Mouse (Mus musculus) liver, embryonic 15.5 days (tissue): ENCODE data around the gene Cdk5r2. TPM values are rescaled to one million over a fixed set of nuclear protein-coding genes. Genes with fewer than 3 reads are reported as not detected.
"Not testable (repeated sequence)": the region's sequence is repeated elsewhere in the genome, so short reads cannot be mapped to it uniquely, and the experiment has no call there.

ENCODE experiments used
- ATAC-seq: fragments of 200-750 bp; cut with Nextera tagmentation; 2 replicates; pipeline ENCODE4 v1.8.0; 2017; ENCODE audit warnings: moderate number of reproducible peaks, mild to moderate bottlenecking, moderate library complexity; ENCODE audit not compliant: insufficient read depth
- H3K27ac ChIP-seq: fragments of 300-500 bp; sonication (generic); replicated peaks from 2 replicates; pipeline ENCODE4 v1.5.1; 2015; ENCODE audit warnings: mild to moderate bottlenecking, inconsistent platforms
- H3K27me3 ChIP-seq: fragments of 300-500 bp; sonication (generic); 2 replicates; pipeline ENCODE4 v1.6.1; 2015; ENCODE audit warnings: mild to moderate bottlenecking, inconsistent platforms
- H3K36me3 ChIP-seq: fragments of 300-500 bp; sonication (generic); replicated peaks from 2 replicates; pipeline ENCODE4 v1.6.1; 2015; ENCODE audit warnings: moderate library complexity, mild to moderate bottlenecking, inconsistent platforms
- H3K4me1 ChIP-seq: fragments of 300-500 bp; sonication (generic); replicated peaks from 2 replicates; pipeline ENCODE4 v1.6.1; 2015; ENCODE audit warnings: inconsistent platforms
- H3K4me2 ChIP-seq: fragments of 300-500 bp; sonication (generic); 2 replicates; pipeline ENCODE4 v1.6.1; 2015; ENCODE audit warnings: moderate library complexity, mild to moderate bottlenecking, inconsistent platforms
- H3K4me3 ChIP-seq: fragments of 300-500 bp; sonication (generic); replicated peaks from 2 replicates; pipeline ENCODE4 v1.5.1; 2015; ENCODE audit warnings: mild to moderate bottlenecking, inconsistent platforms
- H3K9ac ChIP-seq: fragments of 300-500 bp; sonication (generic); 2 replicates; pipeline ENCODE4 v1.6.1; 2015; ENCODE audit warnings: moderate library complexity, mild to moderate bottlenecking, inconsistent platforms
- H3K9me3 ChIP-seq: fragments of 300-500 bp; sonication (generic); replicated peaks from 2 replicates; pipeline ENCODE4 v1.6.1; 2016; ENCODE audit warnings: inconsistent platforms
- WGBS: fragments of 180-500 bp; shearing (Covaris S2); methylation state at CpG from one replicate; pipeline ENCODE4 v1.1.7; 2015; ENCODE audit warnings: mixed read lengths; ENCODE audit not compliant: insufficient replicate concordance; 5-methylcytosine and 5-hydroxymethylcytosine counted together
- polyA plus RNA-seq: library from polyadenylated mRNA; unstranded; fragments of >200 nt; fragmentation: Nextera tagmentation; extraction: Ambion mirVana; gene quantifications from 2 replicates; pipeline ENCODE4 v1.2.1, GENCODE M21; 2015

Gene Cdk5r2
- polyA plus RNA-seq: not detected in 2 replicates

DNA sequence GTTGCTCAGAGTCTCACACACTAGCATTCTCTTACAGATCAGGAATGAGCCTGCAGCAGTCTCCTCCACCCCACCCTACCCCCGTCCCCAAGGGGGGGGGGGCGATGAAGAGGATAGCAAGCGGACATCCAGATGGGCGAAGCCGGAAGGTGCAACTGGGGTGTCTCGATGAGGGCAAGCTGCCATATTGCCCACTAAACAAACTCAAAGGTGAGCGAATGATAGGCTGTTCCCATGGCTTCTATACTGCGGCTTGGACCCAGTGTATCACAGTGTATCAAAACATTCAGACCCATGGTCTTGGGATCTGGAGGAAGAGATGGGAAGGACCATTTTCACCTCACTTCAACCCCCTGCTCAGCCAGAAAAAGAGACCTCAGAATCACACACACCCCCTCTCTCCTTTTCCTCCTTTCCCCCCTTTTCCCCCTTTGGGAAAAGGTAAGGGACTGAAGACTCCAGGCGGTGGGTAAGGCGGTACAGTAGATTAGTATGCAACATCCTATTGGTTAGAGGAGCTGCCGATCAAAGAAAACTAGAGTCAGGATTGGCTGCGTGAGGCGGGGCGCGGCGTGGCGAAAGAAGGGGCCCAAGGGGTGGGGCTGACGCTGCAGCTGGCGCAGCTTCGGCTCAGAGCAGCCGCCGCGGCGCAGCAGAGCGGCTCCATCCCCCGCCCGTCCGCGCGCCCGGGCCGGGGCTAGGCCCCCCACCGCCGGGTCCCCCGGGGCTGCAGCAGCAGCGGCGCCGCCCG is at the start of gene Cdk5r2:
Cdk5r2 (plus strand) TSS at position 629 of the 751 bp plus-strand sequence.
- Histone ChIP-seq H3K9ac (no peak within 1 kb of the TSS), H3K9me3 (no peaks in the 10 kb centered on the region), H3K4me1 (peaks cover 11% of the 10 kb centered on the region), H3K4me3 (peak within 1 kb of the TSS; percentile 47), H3K27ac (no peak within 1 kb of the TSS), H3K27me3 (peaks cover 100% of the 10 kb centered on the region), H3K36me3 (no peaks in the 10 kb centered on the region), H3K4me2 (peak within 1 kb of the TSS; percentile 68)
- ATAC-seq: peak; percentile 47
- 3% methylated on average over 39 of the region's 39 CpGs for WGBS

DNA sequence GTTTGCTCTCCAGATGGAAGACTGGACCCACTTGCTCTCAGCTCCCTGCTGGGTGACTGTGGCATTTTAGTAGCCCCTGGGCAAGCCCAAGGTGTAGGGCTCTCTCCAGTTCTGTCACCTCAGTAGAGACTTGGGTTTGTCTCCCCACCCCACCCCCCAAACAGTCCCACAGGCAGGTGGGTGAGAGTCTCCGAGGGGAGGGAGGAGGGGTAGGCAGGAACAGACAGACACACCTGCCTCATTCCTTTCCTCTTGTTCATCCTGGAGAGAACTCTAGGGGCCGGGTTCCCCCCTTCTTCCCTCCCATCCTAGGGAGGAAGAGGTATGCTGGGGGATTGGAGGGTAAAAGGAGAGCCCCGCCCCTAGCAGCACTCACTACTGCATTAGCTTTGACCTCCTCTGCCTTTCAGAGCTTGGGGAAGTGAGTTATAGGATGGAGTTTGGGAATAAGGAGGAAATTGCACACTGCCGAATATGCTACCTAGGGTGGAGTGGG is 49.3 kb upstream of the Cdk5r2 start:
- H3K9ac ChIP-seq: no peak overlapping the region
- H3K4me2 ChIP-seq: no peak overlapping the region
- H3K4me3 ChIP-seq: no peak overlapping the region
- no peaks in the 10 kb centered on the region for H3K9me3 ChIP-seq
- H3K27me3 ChIP-seq: peaks cover 100% of the 10 kb centered on the region
- H3K4me1 ChIP-seq: peaks cover 25% of the 10 kb centered on the region
- WGBS: 11% methylated on average over 4 of the region's 4 CpGs
- H3K27ac ChIP-seq: no peak overlapping the region
- no peaks in the 10 kb centered on the region for H3K36me3 ChIP-seq
- ATAC-seq: no peak

DNA sequence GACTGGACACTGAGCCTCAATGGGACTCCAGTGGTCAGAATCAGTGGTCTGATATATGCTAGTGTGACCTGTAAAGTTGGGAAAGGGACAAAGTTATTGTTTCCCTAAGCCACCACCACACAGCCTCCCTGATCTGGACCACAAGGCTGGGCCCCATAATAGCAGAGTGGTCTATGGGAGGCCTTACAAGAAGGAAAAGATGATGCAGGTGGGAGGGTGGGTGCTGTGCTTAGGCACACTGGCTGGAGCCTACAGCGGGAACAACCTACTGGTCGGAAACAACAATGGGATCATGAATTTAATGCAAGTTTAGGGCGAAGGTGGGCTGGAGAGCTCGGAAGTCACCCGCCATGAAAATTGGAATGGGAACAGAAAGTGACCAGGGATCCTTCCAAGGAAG is 48.9 kb upstream of the Cdk5r2 start:
- 6% methylated on average over 5 of the region's 5 CpGs for WGBS
- Histone ChIP-seq H3K9ac (no peak overlapping the region), H3K4me1 (peaks cover 21% of the 10 kb centered on the region), H3K9me3 (no peaks in the 10 kb centered on the region), H3K4me2 (no peak overlapping the region), H3K4me3 (no peak overlapping the region), H3K27ac (no peak overlapping the region), H3K27me3 (peaks cover 98% of the 10 kb centered on the region), H3K36me3 (no peaks in the 10 kb centered on the region)
- no peak for ATAC-seq

DNA sequence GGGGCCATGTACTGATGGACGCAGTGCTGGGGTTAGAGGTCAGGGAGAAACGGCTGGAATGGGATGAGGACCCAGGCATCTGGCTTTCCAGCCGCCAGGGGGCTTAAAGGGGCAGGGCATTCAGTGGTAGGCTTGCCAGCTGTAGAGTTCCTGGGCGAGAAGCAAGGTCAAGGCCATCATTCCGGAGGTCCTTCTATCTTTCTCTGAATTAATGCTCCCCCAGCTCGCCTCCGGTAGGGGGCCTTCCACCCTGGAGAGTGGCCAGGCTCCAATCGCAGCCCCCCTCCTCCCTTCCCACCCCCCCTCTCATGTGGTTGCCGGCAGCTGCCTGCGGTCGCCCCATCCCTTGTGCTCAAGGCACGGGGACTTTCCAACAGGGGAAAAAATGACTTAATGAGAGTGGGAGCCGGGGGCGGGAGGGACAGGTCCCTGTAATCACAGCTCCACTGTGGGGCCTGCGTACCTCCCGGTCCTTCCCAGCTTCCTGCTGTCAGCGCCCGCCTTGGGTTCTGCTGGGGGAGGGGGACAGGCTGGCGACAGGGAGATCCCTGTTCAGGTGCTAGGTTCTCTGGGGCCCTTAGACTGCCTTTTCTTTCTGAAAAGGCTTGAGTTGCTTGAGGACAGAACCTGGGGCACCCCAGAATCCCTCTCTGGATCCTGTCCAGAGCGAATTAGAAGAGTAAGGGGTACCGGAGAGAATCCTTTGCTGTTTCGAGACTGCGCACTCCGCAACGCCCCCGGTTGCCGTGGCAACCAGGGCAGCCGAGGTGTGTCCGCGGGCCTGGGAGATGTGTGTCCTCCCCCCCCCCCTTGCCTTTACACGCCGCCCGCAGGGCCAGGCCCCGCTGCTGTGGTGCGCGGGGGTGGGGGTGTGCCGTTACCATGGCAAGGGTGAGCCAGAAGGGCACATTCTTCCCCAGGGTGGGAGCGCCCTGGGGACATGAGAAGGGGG is 48.1 kb upstream of the Cdk5r2 start:
- no peak for ATAC-seq
- Histone ChIP-seq H3K4me3 (no peak overlapping the region), H3K27ac (no peak overlapping the region), H3K36me3 (no peaks in the 10 kb centered on the region), H3K9ac (no peak overlapping the region), H3K4me1 (peaks cover 20% of the 10 kb centered on the region), H3K9me3 (no peaks in the 10 kb centered on the region), H3K27me3 (peaks cover 98% of the 10 kb centered on the region), H3K4me2 (no peak overlapping the region)
- 2% methylated on average over 37 of the region's 38 CpGs for WGBS

DNA sequence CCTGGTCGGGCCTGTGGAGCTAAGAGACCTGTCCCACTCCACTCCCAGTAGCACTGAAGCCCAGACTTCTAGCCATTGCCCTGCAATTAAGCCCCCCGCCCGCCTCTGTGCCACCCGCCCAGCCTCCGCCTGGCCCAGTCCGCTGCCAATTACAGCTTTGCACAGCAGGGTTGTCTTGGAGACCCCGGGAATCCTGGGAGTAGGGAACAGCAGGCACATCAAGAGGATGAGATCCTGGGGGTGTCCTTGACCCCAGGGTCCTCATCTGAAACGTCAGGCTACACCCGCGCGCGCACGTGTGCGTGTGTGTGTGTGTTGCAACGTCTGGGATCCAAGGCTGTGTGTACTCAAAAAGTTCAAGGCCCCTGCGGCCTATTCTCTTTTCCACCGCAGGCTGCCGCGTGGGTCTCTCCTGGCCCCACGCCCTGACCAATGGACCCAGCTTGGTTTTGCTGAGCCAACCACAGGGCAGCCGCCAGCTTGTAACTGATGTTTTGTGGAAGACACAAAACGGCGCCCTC is 47.1 kb upstream of the Cdk5r2 start:
- Histone ChIP-seq H3K27ac (no peak overlapping the region), H3K27me3 (peaks cover 92% of the 10 kb centered on the region), H3K4me1 (peaks cover 20% of the 10 kb centered on the region), H3K4me2 (no peak overlapping the region), H3K9me3 (no peaks in the 10 kb centered on the region), H3K36me3 (no peaks in the 10 kb centered on the region), H3K4me3 (no peak overlapping the region), H3K9ac (no peak overlapping the region)
- 6% methylated on average over 23 of the region's 23 CpGs for WGBS
- ATAC-seq: no peak

DNA sequence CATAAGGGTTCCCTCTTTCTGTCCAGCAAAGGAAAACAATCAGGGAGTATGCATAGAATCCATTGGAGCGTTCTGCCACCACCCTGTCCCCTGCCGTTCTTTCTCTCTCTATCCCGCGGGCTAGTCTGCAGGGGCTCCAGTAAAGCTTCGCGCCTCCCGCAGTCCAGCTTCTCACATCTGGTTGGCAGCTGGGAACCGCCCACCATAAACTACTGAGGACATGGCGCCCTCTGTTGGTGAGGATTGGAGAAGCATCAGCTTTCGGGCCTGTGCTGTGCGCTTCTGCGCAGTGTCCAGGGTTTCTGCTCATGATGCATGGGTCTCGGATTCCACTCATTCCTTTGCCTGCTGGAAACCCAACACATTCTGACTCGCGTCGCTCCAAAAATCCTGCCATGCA is 46.7 kb upstream of the Cdk5r2 start:
- Histone ChIP-seq H3K27me3 (peaks cover 88% of the 10 kb centered on the region), H3K4me1 (peaks cover 16% of the 10 kb centered on the region), H3K9me3 (no peaks in the 10 kb centered on the region), H3K9ac (no peak overlapping the region), H3K4me2 (no peak overlapping the region), H3K27ac (no peak overlapping the region), H3K4me3 (no peak overlapping the region), H3K36me3 (no peaks in the 10 kb centered on the region)
- no peak for ATAC-seq
- 1% methylated on average over 16 of the region's 16 CpGs for WGBS

DNA sequence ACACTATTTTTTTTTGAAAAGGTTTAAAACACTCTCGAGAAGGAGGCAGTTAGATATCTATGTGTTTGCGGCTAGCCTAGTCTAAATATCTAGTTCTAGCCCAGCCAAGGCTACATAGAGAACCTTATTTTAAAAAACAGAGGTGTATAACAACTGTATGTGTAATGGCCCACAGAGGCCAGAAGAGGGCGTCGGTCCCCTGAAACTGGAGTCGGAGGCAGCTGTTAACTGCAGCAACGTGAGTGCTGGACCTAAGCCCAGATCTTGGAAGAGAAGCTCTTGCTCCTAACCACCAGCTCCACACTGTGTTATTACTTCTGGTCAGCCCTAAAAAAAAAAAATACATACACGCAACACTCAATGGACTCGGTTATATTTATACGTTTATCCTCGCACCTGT is 45.7 kb upstream of the Cdk5r2 start:
- Histone ChIP-seq H3K4me2 (no peak overlapping the region), H3K27ac (no peak overlapping the region), H3K27me3 (peaks cover 78% of the 10 kb centered on the region), H3K9me3 (no peaks in the 10 kb centered on the region), H3K4me1 (peaks cover 11% of the 10 kb centered on the region; the same call in 1 of the 2 replicates), H3K9ac (no peak overlapping the region), H3K36me3 (no peaks in the 10 kb centered on the region), H3K4me3 (no peak overlapping the region)
- WGBS: 47% methylated on average over 10 of the region's 10 CpGs
- no peak for ATAC-seq

DNA sequence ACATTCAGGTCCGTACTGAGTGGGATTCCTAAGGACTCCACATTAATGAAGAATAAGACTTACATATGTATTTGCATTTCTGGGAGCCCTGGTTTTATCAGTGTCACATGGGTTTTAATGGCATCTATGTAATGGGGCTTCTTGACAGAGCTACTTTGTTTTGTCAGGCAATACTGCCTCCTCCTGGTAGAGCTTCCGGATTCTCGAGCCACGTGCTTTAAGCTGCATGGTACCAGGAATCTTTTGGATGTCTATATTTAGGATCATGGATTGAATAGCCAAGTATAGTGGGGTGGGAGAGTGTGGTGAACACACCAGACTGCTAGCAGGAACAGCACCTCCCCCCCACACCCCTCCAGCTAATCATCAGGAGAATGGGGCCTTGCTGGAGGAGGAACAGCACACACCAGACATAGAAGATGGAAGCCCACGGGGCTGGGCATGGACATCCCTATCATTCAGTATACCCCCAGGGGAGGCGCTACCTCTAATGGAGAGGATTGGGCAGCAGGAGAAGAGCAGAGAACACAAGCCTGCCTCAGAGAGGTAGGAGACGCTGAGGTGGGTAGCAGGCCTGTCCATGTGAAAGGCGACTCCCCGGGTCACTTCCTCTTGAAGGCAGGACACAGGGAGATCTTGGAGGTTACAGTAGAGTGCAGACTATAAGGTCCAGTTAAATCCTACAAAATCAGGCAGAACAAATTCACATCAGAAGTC is 39.6 kb upstream of the Cdk5r2 start:
- Histone ChIP-seq H3K4me2 (no peak overlapping the region), H3K4me3 (no peak overlapping the region), H3K9ac (no peak overlapping the region), H3K36me3 (no peaks in the 10 kb centered on the region), H3K9me3 (no peaks in the 10 kb centered on the region), H3K4me1 (0 out of 2 replicates have a peak, but pooled peaks cover 6% of the 10 kb centered on the region), H3K27ac (no peak overlapping the region), H3K27me3 (peaks cover 17% of the 10 kb centered on the region)
- no peak for ATAC-seq
- 63% methylated on average over 9 of the region's 9 CpGs for WGBS

DNA sequence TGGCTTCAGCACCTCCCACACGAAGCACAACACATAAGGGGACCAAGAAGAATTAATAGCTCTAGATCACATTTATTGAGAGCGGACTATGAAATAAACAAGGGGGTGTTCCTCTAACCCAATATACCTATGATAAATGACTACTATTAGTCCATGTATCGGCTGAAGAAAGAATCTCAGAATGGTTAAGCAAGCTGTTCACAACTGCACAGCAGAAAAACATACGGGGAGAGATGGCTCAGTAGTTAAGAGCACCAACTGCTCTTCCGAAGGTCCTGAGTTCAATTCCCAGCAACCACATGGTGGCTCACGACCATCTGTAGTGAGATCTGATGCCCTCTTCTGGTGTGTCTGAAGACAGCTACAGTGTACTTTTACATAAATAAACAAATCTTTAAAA is 38.8 kb upstream of the Cdk5r2 start:
- H3K27me3 ChIP-seq: peaks cover 11% of the 10 kb centered on the region; the same call in 1 of the 2 replicates
- H3K4me1 ChIP-seq, H3K27ac ChIP-seq, H3K4me3 ChIP-seq, H3K9me3 ChIP-seq, H3K36me3 ChIP-seq, ATAC-seq, H3K9ac ChIP-seq, H3K4me2 ChIP-seq: not testable (repeated sequence)
- WGBS: 73% methylated on average over 6 of the region's 6 CpGs

DNA sequence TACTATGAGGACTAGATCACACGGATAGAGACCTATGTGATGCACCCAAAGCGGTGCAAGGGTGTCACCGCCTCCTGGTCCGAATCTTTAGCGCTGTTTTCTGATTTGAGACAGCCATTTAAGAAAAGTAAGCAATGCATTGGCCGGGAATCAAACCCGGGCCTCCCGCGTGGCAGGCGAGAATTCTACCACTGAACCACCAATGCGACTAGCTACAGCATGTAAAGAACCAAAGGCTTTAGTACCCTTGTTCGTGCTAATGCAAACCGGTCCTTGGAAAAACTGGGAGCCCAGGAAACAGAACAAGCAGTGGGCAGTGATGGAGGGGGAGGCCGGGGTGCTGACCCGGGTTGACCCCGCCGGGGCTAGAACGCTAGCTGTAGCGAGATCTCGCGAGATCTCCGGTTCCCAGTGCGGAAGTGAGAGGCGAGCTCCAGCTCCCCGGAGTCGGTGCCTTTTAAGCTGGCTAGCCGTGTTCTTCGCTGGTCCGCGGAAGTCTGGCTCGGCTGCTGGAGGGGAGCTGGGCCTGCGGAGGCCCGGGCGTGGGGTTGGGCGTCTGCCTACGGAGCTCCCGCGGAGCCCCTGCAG is 38.0 kb upstream of the Cdk5r2 start:
- peak overlapping the region; percentile 63 for H3K9ac ChIP-seq

More for the DNA sequence above, 38.0 kb upstream of the Cdk5r2 start:
- peak overlapping the region; percentile 67 for H3K4me3 ChIP-seq
- H3K36me3 ChIP-seq: no peaks in the 10 kb centered on the region
- H3K4me2 ChIP-seq: peak overlapping the region; percentile 74
- no peaks in the 10 kb centered on the region for H3K9me3 ChIP-seq
- H3K27ac ChIP-seq: peak overlapping the region; percentile 51; the same call in 1 of the 2 replicates
- 0 out of 2 replicates have a peak, but pooled peaks cover 6% of the 10 kb centered on the region for H3K4me1 ChIP-seq
- ATAC-seq: peak; percentile 79
- peaks cover 4% of the 10 kb centered on the region; the same call in 1 of the 2 replicates for H3K27me3 ChIP-seq
- 7% methylated on average over 38 of the region's 38 CpGs for WGBS
